Mouse (Mus musculus): ENCODE results near the gene Ascl3. TPM values are rescaled to one million over a fixed set of nuclear protein-coding genes. Genes with fewer than 3 reads are reported as not detected.
A peak's percentile ranks its signal among the peaks of the same experiment; 100 is the strongest.

Gene Ascl3
- polyA plus RNA-seq, 1 experiment from 2014 or later = 0.60 TPM

DNA sequence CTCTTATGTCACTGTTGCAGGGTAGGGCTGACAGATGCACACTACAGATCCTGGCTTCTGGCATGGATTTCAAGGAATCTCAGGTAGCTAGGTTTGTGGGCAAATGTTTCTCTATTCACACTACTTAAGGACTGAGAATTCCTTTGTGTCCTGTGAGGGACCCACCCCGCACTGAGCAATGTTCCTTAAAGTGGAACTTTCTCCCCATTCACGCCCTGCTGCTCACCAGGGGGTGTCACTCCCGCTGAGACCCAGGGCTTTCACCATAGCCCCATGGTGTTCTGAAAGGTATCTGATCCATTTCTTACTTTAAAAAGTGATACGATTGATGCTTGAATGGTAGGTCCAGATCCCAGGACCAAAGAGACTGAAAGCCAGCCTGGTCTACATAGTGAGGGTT, 28.8 kb downstream of the Ascl3 start:
- 49% methylated on average over 4 of the region's 4 CpGs for WGBS
- H3K4me2 ChIP-seq (ENCODE audit: low read depth, low read length) = peak overlapping the region; percentile 79
- H3K27ac ChIP-seq (ENCODE audit: low read length) = no peak overlapping the region
- no peaks in the 10 kb centered on the region; the same call in 1 of the 2 replicates for H3K9me3 ChIP-seq (ENCODE audit: control insufficient read depth, low read length)
- H3K9ac ChIP-seq (ENCODE audit: low read length) = no peak overlapping the region; the same call in 1 of the 2 replicates
- H3K4me1 ChIP-seq (replicated peaks; ENCODE audit: control insufficient read depth, insufficient read depth, low read length) = peaks cover 11% of the 10 kb centered on the region
- no peak for ATAC-seq (ENCODE audit: low read depth)
- no peaks in the 10 kb centered on the region for H3K27me3 ChIP-seq (ENCODE audit: control insufficient read depth, insufficient read depth, low read depth, low read length)
- H3K4me3 ChIP-seq (ENCODE audit: low read length) = peak overlapping the region; percentile 62
- H3K36me3 ChIP-seq (ENCODE audit: control insufficient read depth, insufficient read depth, low read length) = no peaks in the 10 kb centered on the region

DNA sequence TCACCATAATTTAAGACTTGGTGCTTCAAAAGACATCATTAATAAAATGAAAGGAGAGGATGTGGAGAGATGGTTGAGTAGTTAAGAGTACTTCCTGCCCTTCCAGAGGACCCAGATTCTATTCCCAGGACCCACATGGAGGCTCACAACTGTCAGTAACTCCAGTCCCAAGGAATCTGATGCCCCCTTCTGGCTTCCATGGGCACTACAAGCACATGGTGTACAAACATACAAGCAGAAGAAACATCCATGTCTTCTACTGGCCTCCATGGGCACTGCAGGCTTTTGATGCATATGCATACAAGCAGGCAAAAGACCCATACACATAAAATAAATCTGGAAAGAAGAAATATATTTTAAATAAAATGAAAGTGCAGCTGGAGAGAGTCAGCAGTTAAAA, 31.3 kb downstream of the Ascl3 start:
- Histone ChIP-seq H3K27me3 (ENCODE audit: control insufficient read depth, insufficient read depth, low read depth, low read length) (no peaks in the 10 kb centered on the region), H3K36me3 (ENCODE audit: control insufficient read depth, insufficient read depth, low read length) (no peaks in the 10 kb centered on the region), H3K4me1 (replicated peaks; ENCODE audit: control insufficient read depth, insufficient read depth, low read length) (peaks cover 8% of the 10 kb centered on the region), H3K9ac (ENCODE audit: low read length) (no peak overlapping the region), H3K4me3 (ENCODE audit: low read length) (no peak overlapping the region), H3K27ac (ENCODE audit: low read length) (no peak overlapping the region), H3K9me3 (ENCODE audit: control insufficient read depth, low read length) (no peaks in the 10 kb centered on the region; the same call in 1 of the 2 replicates), H3K4me2 (ENCODE audit: low read depth, low read length) (no peak overlapping the region)
- ATAC-seq (ENCODE audit: low read depth) = no peak

DNA sequence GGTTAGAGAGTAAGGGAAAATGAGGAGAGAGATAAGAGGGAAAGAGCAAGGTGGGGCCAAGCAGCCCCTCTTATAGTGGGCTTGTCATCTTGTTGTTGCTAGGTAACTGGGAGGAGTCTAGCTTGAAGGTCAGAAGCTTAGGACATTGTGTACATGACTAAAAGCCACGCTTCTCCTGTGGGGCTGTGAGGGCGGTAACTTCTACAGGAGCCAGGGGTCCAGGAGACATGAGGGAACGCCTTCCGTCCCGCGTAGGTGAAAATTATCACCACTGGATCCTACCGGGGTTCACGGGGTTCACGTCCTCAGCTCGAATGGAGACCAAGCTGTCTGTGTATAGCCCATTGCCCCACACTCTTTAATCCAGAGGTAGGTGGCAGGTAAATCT, 36.2 kb downstream of the Ascl3 start:
- ATAC-seq (ENCODE audit: low read depth) = no peak
- H3K27ac ChIP-seq (ENCODE audit: low read length) = no peak overlapping the region
- WGBS = 84% methylated on average over 10 of the region's 10 CpGs

DNA sequence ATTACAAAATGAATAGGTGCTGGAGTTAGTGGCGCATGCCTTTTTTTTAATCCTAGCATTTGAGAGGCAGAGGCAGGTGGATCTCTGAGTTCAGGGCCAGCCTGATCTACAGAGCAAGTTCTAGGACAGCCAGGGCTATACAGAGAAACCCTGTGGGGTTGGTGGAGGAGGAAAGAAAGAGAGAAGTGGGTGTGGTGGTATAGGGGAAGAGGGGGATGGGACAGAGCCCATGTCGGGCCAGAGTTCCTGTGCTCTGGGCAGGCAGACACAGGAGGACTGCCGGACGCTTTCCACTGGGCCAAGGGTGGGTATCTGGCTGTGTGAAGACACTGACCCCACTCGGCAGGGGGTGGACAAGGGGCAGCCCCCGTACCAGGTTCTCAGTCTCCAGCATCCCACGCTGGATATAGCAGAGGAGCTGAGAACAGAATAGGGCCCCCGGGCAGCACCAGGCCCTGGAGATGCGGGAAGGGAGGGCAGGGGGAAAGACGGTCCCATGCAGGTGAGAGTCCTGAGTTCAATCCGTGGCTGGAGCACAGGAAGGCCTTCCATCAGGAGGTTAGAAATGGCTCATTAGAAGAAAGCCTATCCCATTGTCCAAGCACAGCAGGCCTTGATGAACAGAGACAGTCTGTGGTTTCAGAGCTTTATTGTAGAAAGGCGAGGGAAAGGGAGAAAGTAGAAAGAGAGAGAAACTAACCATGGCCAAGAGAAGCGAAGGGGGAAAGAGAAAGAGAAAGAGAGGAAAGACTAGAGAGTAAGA, 36.8 kb downstream of the Ascl3 start:
- no peaks in the 10 kb centered on the region for H3K9me3 ChIP-seq (ENCODE audit: control insufficient read depth, low read length)
- no peak for ATAC-seq (ENCODE audit: low read depth)
- 82% methylated on average over 13 of the region's 13 CpGs for WGBS
- H3K27ac ChIP-seq (ENCODE audit: low read length) = no peak overlapping the region
- no peak overlapping the region for H3K4me3 ChIP-seq (ENCODE audit: low read length)
- H3K4me1 ChIP-seq (replicated peaks; ENCODE audit: control insufficient read depth, insufficient read depth, low read length) = peaks cover 12% of the 10 kb centered on the region
- H3K9ac ChIP-seq (ENCODE audit: low read length) = no peak overlapping the region
- H3K27me3 ChIP-seq (ENCODE audit: control insufficient read depth, insufficient read depth, low read depth, low read length) = no peaks in the 10 kb centered on the region
- no peaks in the 10 kb centered on the region for H3K36me3 ChIP-seq (ENCODE audit: control insufficient read depth, insufficient read depth, low read length)
- no peak overlapping the region for H3K4me2 ChIP-seq (ENCODE audit: low read depth, low read length)

More for the DNA sequence above, 36.2 kb downstream of the Ascl3 start:
- no peaks in the 10 kb centered on the region for H3K27me3 ChIP-seq (ENCODE audit: control insufficient read depth, insufficient read depth, low read depth, low read length)
- no peaks in the 10 kb centered on the region; the same call in 1 of the 2 replicates for H3K9me3 ChIP-seq (ENCODE audit: control insufficient read depth, low read length)
- H3K9ac ChIP-seq (ENCODE audit: low read length) = no peak overlapping the region
- no peaks in the 10 kb centered on the region for H3K36me3 ChIP-seq (ENCODE audit: control insufficient read depth, insufficient read depth, low read length)
- H3K4me1 ChIP-seq (replicated peaks; ENCODE audit: control insufficient read depth, insufficient read depth, low read length) = peaks cover 12% of the 10 kb centered on the region
- no peak overlapping the region for H3K4me3 ChIP-seq (ENCODE audit: low read length)
- H3K4me2 ChIP-seq (ENCODE audit: low read depth, low read length) = no peak overlapping the region

- peak; percentile 61 for ATAC-seq (ENCODE audit: low read depth)
Observed at GRCm38 (mm10) chr7:109690961-109691360, 40.6 kb downstream of the Ascl3 start.

GRCm38 (mm10) chr7:109690101-109690500, 41.4 kb downstream of the Ascl3 start:
- Histone ChIP-seq H3K4me2 (ENCODE audit: low read depth, low read length) (no peak overlapping the region), H3K9ac (ENCODE audit: low read length) (no peak overlapping the region), H3K4me1 (replicated peaks; ENCODE audit: control insufficient read depth, insufficient read depth, low read length) (peaks cover 14% of the 10 kb centered on the region), H3K27me3 (ENCODE audit: control insufficient read depth, insufficient read depth, low read depth, low read length) (no peaks in the 10 kb centered on the region), H3K27ac (ENCODE audit: low read length) (no peak overlapping the region), H3K4me3 (ENCODE audit: low read length) (no peak overlapping the region), H3K9me3 (ENCODE audit: control insufficient read depth, low read length) (no peaks in the 10 kb centered on the region), H3K36me3 (ENCODE audit: control insufficient read depth, insufficient read depth, low read length) (no peaks in the 10 kb centered on the region)
- 89% methylated on average over 3 of the region's 3 CpGs for WGBS
- no peak for ATAC-seq (ENCODE audit: low read depth)

More at GRCm38 (mm10) chr7:109690961-109691360, 40.6 kb downstream of the Ascl3 start:
- Histone ChIP-seq H3K4me2 (ENCODE audit: low read depth, low read length) (no peak overlapping the region), H3K9ac (ENCODE audit: low read length) (no peak overlapping the region), H3K4me1 (replicated peaks; ENCODE audit: control insufficient read depth, insufficient read depth, low read length) (peaks cover 13% of the 10 kb centered on the region), H3K9me3 (ENCODE audit: control insufficient read depth, low read length) (no peaks in the 10 kb centered on the region), H3K27me3 (ENCODE audit: control insufficient read depth, insufficient read depth, low read depth, low read length) (no peaks in the 10 kb centered on the region), H3K4me3 (ENCODE audit: low read length) (no peak overlapping the region), H3K27ac (ENCODE audit: low read length) (peak overlapping the region; percentile 83), H3K36me3 (ENCODE audit: control insufficient read depth, insufficient read depth, low read length) (no peaks in the 10 kb centered on the region)
- 39% methylated on average over 5 of the region's 5 CpGs for WGBS

DNA sequence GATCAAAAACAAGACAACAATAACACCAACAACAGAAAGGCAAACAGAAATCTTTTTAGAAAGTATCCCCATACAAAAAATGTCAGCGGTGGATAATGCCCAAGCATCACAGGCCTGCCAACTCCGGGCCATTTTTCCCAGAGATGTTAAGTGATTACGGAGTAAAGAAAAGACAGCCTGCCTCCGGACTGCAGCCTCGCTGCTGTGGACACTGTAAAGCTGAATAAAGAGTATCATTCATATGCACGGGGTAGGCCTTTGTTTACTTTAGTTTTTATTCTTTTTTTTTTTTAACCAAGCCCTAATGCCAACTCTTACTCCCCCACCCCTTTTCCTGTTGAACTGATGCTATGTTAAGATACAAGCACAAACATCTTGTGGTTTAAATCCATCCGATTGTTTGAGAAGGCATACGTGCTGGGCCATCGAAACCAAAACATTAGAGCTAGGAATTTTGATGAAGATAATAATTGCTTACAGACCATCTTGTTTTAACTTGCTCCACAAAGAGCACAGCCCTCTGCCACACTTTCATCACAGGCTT, 44.9 kb downstream of the Ascl3 start:
- Histone ChIP-seq H3K27me3 (ENCODE audit: control insufficient read depth, insufficient read depth, low read depth, low read length) (no peaks in the 10 kb centered on the region), H3K4me2 (ENCODE audit: low read depth, low read length) (peak overlapping the region; percentile 9; the same call in 1 of the 2 replicates), H3K4me1 (replicated peaks; ENCODE audit: control insufficient read depth, insufficient read depth, low read length) (peaks cover 12% of the 10 kb centered on the region), H3K9me3 (ENCODE audit: control insufficient read depth, low read length) (no peaks in the 10 kb centered on the region), H3K27ac (ENCODE audit: low read length) (peak overlapping the region; percentile 53), H3K4me3 (ENCODE audit: low read length) (no peak overlapping the region), H3K9ac (ENCODE audit: low read length) (no peak overlapping the region), H3K36me3 (ENCODE audit: control insufficient read depth, insufficient read depth, low read length) (no peaks in the 10 kb centered on the region)
- ATAC-seq (ENCODE audit: low read depth) = peak; percentile 60
- 13% methylated on average over 9 of the region's 9 CpGs for WGBS

GRCm38 (mm10) chr7:109680879-109681278, 50.6 kb downstream of the Ascl3 start:
- ATAC-seq (ENCODE audit: low read depth) = no peak
- no peak overlapping the region for H3K27ac ChIP-seq (ENCODE audit: low read length)
- H3K9ac ChIP-seq (ENCODE audit: low read length) = no peak overlapping the region
- no peaks in the 10 kb centered on the region for H3K9me3 ChIP-seq (ENCODE audit: control insufficient read depth, low read length)
- no peaks in the 10 kb centered on the region for H3K36me3 ChIP-seq (ENCODE audit: control insufficient read depth, insufficient read depth, low read length)
- WGBS = 93% methylated on average over 1 of the region's 1 CpGs
- no peaks in the 10 kb centered on the region for H3K27me3 ChIP-seq (ENCODE audit: control insufficient read depth, insufficient read depth, low read depth, low read length)
- H3K4me3 ChIP-seq (ENCODE audit: low read length) = no peak overlapping the region
- H3K4me1 ChIP-seq (replicated peaks; ENCODE audit: control insufficient read depth, insufficient read depth, low read length) = peaks cover 2% of the 10 kb centered on the region
- H3K4me2 ChIP-seq (ENCODE audit: low read depth, low read length) = no peak overlapping the region

DNA sequence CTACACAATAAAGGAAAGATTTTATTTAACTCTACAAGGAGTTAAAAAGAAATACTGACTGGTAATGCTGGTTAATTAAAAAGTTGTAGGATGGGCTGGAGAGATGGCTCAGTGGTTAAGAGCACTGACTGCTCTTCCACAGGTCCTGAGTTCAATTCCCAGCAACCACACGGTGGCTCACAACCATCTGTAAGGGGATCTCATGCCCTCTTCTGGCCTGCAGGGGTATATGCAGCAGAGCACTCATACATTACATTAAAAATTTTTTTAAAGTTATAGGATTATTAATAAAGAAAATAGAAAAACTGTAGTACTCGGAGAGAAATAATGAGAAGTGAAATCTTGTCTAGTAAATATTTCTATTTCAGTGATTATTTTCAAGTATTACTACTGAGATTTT, 51.2 kb downstream of the Ascl3 start:
- no peak overlapping the region for H3K4me2 ChIP-seq (ENCODE audit: low read depth, low read length)
- WGBS = 84% methylated on average over 2 of the region's 2 CpGs
- H3K9me3 ChIP-seq (ENCODE audit: control insufficient read depth, low read length) = no peaks in the 10 kb centered on the region

More for the DNA sequence above, 51.2 kb downstream of the Ascl3 start:
- Histone ChIP-seq H3K27ac (ENCODE audit: low read length) (no peak overlapping the region), H3K4me3 (ENCODE audit: low read length) (no peak overlapping the region), H3K36me3 (ENCODE audit: control insufficient read depth, insufficient read depth, low read length) (no peaks in the 10 kb centered on the region), H3K27me3 (ENCODE audit: control insufficient read depth, insufficient read depth, low read depth, low read length) (no peaks in the 10 kb centered on the region), H3K4me1 (replicated peaks; ENCODE audit: control insufficient read depth, insufficient read depth, low read length) (peaks cover 6% of the 10 kb centered on the region; the same call in 1 of the 2 replicates), H3K9ac (ENCODE audit: low read length) (no peak overlapping the region)
- ATAC-seq (ENCODE audit: low read depth) = no peak
